Mouse (Mus musculus) liver, embryonic 14.5 days (tissue): ENCODE results near the gene Morc2a.

Source experiments
- CTCF ChIP-seq: IDR thresholded peaks from 2 replicates; pipeline ENCODE4 v1.5.1; 2016; ENCODE audit warnings: antibody characterized with exemption, low read depth, control low read depth
- EP300 ChIP-seq: IDR thresholded peaks from 2 replicates; pipeline ENCODE4 v1.6.1; 2016; ENCODE audit warnings: antibody characterized with exemption, low read depth

GRCm38 (mm10) chr11:3674545-3674944 is 25.6 kb downstream of the Morc2a start:
- TF ChIP-seq CTCF, result no peak
- TF ChIP-seq EP300, result no peak
